Mouse (Mus musculus) stomach, postnatal 0 days (tissue): ENCODE measurements around the gene Ntn1. TPM values are rescaled to one million over a fixed set of nuclear protein-coding genes. Genes with fewer than 3 reads are reported as not detected.
A peak's percentile ranks its signal among the peaks of the same experiment; 100 is the strongest.

Experiments used
- ATAC-seq: fragments of 200-750 bp; cut with Nextera tagmentation; 2 replicates; pipeline ENCODE4 v1.8.0; 2017; ENCODE audit not compliant: low FRiP score, low TSS enrichment
- DNase-seq: peaks from one replicate; pipeline ENCODE4 v3.0.0-alpha.2; 2016; ENCODE audit warnings: low spot score
- H3K27ac ChIP-seq: fragments of 300-500 bp; sonication (generic); replicated peaks from 2 replicates; pipeline ENCODE4 v1.5.1; 2014; ENCODE audit warnings: mild to moderate bottlenecking, control low read depth
- H3K27me3 ChIP-seq: fragments of 300-500 bp; sonication (generic); 2 replicates; pipeline ENCODE4 v1.6.1; 2014; ENCODE audit warnings: low read length; ENCODE audit not compliant: control insufficient read depth, insufficient read depth
- H3K36me3 ChIP-seq: fragments of 300-500 bp; sonication (generic); 2 replicates; pipeline ENCODE4 v1.6.1; 2014; ENCODE audit warnings: low read length, mixed read lengths; ENCODE audit not compliant: control insufficient read depth, insufficient read depth
- H3K4me1 ChIP-seq: fragments of 300-500 bp; sonication (generic); replicated peaks from 2 replicates; pipeline ENCODE4 v1.6.1; 2014; ENCODE audit warnings: antibody characterized with exemption; ENCODE audit not compliant: control insufficient read depth, insufficient read depth
- H3K4me2 ChIP-seq: fragments of 300-500 bp; sonication (generic); replicated peaks from 2 replicates; pipeline ENCODE4 v1.6.1; 2014; ENCODE audit warnings: low read depth, mild to moderate bottlenecking, control low read depth, moderate library complexity
- H3K4me3 ChIP-seq: fragments of 300-500 bp; sonication (generic); 2 replicates; pipeline ENCODE4 v1.5.1; 2014; ENCODE audit warnings: low read depth, low read length, control low read depth
- H3K9ac ChIP-seq: fragments of 300-500 bp; sonication (generic); 2 replicates; pipeline ENCODE4 v1.6.1; 2014; ENCODE audit warnings: mild to moderate bottlenecking, low read length, control low read depth, mixed read lengths
- H3K9me3 ChIP-seq: fragments of 300-500 bp; sonication (generic); 2 replicates; pipeline ENCODE4 v1.6.1; 2016; ENCODE audit warnings: low read length; ENCODE audit not compliant: control insufficient read depth
- CTCF ChIP-seq: IDR thresholded peaks from 2 replicates; pipeline ENCODE4 v1.5.1; 2016; ENCODE audit warnings: antibody characterized with exemption, low read depth, mild to moderate bottlenecking, moderate library complexity
- EP300 ChIP-seq: optimal IDR thresholded peaks from 2 replicates; pipeline ENCODE3; 2016; ENCODE audit warnings: antibody characterized with exemption
- WGBS: fragments of 180-500 bp; shearing (Covaris S2); extraction: QIAGEN DNeasy Blood & Tissue Kit; methylation state at CpG from one replicate; pipeline ENCODE4 v1.1.7; 2014; 5-methylcytosine and 5-hydroxymethylcytosine counted together
- polyA plus RNA-seq: library from polyadenylated mRNA; unstranded; fragments of >200 nt; fragmentation: Nextera tagmentation; extraction: Ambion mirVana; gene quantifications from 2 replicates; pipeline ENCODE4 v1.2.1, GENCODE M21; 2015

Gene Ntn1
- polyA plus RNA-seq, 1 experiment from 2014 or later: 7.4 TPM

DNA sequence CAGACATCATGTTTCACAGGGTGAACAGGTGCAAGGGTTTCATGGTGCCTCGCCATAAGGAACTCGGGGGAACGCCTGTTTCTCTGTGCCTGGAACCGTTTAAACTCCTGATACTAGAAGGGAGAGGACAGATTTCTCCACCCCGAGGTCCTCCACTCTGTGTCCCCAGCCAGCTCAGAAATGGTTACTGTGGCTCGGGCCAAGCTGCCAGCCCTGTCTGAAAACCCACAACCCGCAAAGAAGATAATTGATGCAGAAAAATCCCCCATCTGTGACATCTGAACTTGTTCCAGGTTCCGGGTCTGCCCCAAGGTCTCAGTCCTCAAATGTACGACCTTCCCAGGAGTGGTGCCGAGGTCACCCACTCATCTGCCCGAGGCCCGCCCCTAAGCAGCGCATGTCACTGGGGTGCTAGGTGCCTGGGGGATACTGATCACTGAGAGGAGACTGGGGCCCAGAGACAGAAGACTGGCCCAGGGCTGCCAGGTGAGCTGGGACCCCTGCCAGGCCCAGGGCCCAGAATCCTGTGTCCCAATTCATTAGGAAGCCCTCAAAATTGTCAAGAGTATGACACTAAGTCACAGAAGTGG, 68.9 kb downstream of the Ntn1 start:
- WGBS: 88% methylated on average over 13 of the region's 13 CpGs
- H3K27me3 ChIP-seq: no peaks in the 10 kb centered on the region
- ATAC-seq (no peak), DNase-seq (no peak)
- H3K36me3 ChIP-seq: no peaks in the 10 kb centered on the region
- H3K27ac ChIP-seq: no peak overlapping the region
- H3K9me3 ChIP-seq: no peaks in the 10 kb centered on the region
- no peak for TF ChIP-seq CTCF
- no peak for TF ChIP-seq EP300
- no peaks in the 10 kb centered on the region for H3K4me1 ChIP-seq
- no peak overlapping the region for H3K9ac ChIP-seq
- no peak overlapping the region for H3K4me3 ChIP-seq
- H3K4me2 ChIP-seq: no peak overlapping the region

DNA sequence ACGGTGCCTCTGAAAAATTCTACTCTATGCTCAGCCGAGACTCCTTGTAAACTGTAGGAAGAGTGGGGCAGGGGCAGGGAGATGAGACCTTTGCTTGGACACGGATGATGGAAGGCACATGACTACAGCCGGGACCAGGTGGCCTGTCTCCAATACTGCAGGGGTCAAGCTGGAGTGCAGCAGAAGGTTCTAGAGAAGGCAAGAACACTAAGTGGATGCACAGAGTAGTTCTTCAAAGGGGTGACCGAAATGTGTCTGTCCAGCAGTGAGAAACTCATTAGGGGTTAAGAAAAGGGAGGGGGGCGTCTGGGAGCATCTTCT, 69.5 kb downstream of the Ntn1 start:
- no peaks in the 10 kb centered on the region for H3K4me1 ChIP-seq
- WGBS: 60% methylated on average over 6 of the region's 6 CpGs
- H3K27me3 ChIP-seq: no peaks in the 10 kb centered on the region
- H3K9ac ChIP-seq: no peak overlapping the region
- ATAC-seq (no peak), DNase-seq (no peak)
- no peaks in the 10 kb centered on the region for H3K9me3 ChIP-seq
- H3K27ac ChIP-seq: no peak overlapping the region
- H3K36me3 ChIP-seq: no peaks in the 10 kb centered on the region
- TF ChIP-seq CTCF (no peak), EP300 (no peak)
- no peak overlapping the region for H3K4me3 ChIP-seq
- H3K4me2 ChIP-seq: no peak overlapping the region

DNA sequence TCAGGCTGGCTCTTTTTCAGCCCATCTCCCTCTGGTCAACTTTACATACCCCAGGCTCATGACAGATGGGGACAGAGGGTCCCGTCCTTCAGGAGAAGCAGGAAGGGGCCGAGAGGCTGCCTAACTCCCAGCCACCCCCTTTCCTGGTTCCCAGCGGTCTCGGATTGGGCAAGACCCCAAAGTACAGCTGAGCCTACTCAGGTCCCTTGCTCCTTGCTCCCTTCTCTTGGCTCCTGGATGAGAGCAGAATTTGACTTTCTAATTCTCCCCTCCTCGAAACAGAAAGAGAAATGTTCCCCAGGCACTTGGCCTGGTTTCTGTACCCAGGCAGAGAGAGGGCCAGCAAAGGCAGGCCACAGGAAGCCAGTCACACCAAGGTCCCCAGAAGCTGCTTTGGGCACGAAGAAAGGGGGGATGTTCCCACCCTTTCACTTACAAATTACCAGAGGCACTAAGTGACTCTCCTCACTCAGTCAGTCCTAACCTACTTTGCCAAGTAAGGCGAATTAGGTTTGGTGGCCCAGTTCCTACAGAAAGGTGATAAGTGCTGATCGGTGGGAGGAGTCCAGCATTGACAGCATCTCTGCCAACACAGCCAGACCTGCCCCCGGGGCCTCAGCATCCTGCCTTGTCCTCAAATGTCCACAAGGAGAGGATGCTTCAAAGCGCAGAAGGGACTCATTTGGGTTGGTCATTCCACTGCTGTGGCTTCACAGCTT, 70.1 kb downstream of the Ntn1 start:
- Histone ChIP-seq H3K9me3 (no peaks in the 10 kb centered on the region), H3K27me3 (no peaks in the 10 kb centered on the region), H3K27ac (no peak overlapping the region), H3K4me3 (no peak overlapping the region), H3K4me1 (no peaks in the 10 kb centered on the region), H3K9ac (no peak overlapping the region), H3K4me2 (no peak overlapping the region), H3K36me3 (no peaks in the 10 kb centered on the region)
- ATAC-seq: no peak
- 64% methylated on average over 10 of the region's 10 CpGs for WGBS
- TF ChIP-seq CTCF: no peak
- no peak for TF ChIP-seq EP300
- DNase-seq: no peak

- 0 out of 2 replicates have a peak, but pooled peaks have one; percentile 38 for ATAC-seq
- H3K9ac ChIP-seq: no peak overlapping the region
- no peaks in the 10 kb centered on the region for H3K27me3 ChIP-seq
- no peak overlapping the region for H3K27ac ChIP-seq
- TF ChIP-seq CTCF (no peak), EP300 (no peak)
- no peak overlapping the region for H3K4me3 ChIP-seq
- H3K4me1 ChIP-seq: no peaks in the 10 kb centered on the region
- no peaks in the 10 kb centered on the region for H3K9me3 ChIP-seq
- H3K4me2 ChIP-seq: no peak overlapping the region
- 78% methylated on average over 2 of the region's 2 CpGs for WGBS
- peak; percentile 24 for DNase-seq
- no peaks in the 10 kb centered on the region for H3K36me3 ChIP-seq
Measured at GRCm38 (mm10) chr11:68324863-68325262, 75.8 kb downstream of the Ntn1 start.

DNA sequence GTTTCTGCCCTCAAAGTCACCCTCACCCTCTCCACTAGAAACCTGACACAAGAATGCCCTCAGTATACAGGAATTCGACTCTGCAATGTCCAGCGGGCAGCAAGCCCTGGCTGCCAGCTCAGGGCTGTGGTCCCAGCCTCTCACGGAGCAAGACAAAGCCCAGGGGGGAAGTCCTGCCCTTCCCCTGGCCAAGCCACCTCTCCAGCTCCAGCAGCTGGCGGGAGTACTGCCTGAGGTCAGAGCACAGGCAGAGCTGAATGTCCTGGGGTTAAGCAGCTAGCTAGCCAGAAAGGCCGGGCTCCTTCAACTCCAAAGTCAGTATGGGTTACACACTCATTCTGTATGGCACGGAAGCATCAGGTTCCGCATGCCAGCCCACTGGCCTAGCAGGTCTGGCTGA, 79.2 kb downstream of the Ntn1 start:
- WGBS: 70% methylated on average over 7 of the region's 7 CpGs
- Histone ChIP-seq H3K4me1 (no peaks in the 10 kb centered on the region), H3K27ac (no peak overlapping the region), H3K4me2 (no peak overlapping the region), H3K9ac (no peak overlapping the region), H3K9me3 (no peaks in the 10 kb centered on the region), H3K4me3 (no peak overlapping the region), H3K36me3 (no peaks in the 10 kb centered on the region), H3K27me3 (no peaks in the 10 kb centered on the region)
- TF ChIP-seq CTCF (no peak), EP300 (no peak)
- DNase-seq: no peak
- ATAC-seq: 0 out of 2 replicates have a peak, but pooled peaks have one; percentile 35

- Histone ChIP-seq H3K36me3 (no peaks in the 10 kb centered on the region), H3K9ac (no peak overlapping the region), H3K9me3 (no peaks in the 10 kb centered on the region), H3K4me2 (no peak overlapping the region), H3K4me1 (0 out of 2 replicates have a peak, but pooled peaks cover 2% of the 10 kb centered on the region), H3K4me3 (no peak overlapping the region), H3K27me3 (no peaks in the 10 kb centered on the region), H3K27ac (no peak overlapping the region)
- TF ChIP-seq EP300 (no peak), CTCF (no peak)
- ATAC-seq (no peak), DNase-seq (no peak)
- 66% methylated on average over 11 of the region's 11 CpGs for WGBS
Measured at GRCm38 (mm10) chr11:68315551-68316130, 85.0 kb downstream of the Ntn1 start.
